Mouse (Mus musculus) kidney, adult 11 months (tissue): ENCODE data around the gene Wdr63.

ENCODE experiments used
- DNase-seq: peaks from one replicate; pipeline ENCODE4 v3.0.0; 2022

Gene Wdr63

DNA sequence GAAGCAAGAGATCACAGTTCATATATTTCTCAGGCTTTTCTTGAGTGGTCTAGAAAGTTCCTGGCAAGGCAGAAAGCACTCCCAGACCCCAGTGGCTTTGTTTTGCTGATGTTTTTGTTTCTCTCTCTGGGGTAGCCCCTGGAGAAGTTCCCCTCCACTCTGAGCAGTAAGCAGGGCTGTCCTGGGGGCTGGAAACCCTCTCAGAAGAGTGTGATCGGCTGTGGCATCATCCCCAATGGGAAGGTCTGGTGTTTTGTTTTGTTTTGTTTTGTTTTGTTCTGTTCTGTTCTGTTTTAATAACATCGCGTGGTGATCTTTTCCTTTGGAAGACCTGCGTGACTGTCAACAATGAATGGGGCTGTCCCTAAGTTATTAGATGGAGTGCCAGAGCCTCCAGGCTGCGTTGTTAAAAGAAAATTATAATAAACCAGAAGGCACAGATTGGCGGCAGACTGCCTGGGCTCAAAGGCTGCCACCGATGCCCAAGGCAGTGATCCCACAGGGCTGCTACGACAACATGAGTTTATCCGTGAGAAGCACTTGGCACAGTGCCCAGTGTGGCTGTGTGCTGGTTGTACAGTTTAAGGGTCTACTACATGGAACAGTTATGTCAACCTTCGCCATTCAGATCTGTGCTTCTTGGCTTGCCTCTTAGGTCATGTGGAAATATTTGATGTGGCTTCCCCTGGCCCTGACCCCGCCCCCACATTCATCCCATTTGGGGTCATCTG, 56.5 kb downstream of the Wdr63 start:
- peak; percentile 15 for DNase-seq

- peak; percentile 35 for DNase-seq
Observed at GRCm38 (mm10) chr3:146049951-146050350, 58.0 kb downstream of the Wdr63 start.

- DNase-seq, result peak; percentile 48
Observed at GRCm38 (mm10) chr3:146047704-146048207, 60.2 kb downstream of the Wdr63 start.

DNA sequence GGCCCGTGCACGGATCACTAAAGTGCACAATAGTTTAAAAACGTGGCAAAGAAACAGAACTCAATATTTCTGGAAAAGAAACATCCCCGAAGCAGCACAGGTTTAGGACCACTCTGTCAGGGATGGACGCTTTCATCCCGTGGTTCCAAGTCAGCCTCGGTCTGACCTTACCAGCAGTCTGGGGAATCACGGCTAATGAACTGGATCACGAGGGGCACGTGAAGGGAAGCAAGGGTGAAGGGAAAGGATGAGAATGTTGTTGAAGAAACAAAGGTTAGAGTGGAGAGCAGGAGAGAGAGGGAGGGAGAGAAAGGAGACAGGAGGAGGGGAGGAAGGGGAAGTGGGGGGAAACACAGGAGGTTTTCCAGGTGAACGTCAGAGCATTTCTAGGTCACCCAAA, 61.9 kb downstream of the Wdr63 start:
- DNase-seq, result no peak

DNA sequence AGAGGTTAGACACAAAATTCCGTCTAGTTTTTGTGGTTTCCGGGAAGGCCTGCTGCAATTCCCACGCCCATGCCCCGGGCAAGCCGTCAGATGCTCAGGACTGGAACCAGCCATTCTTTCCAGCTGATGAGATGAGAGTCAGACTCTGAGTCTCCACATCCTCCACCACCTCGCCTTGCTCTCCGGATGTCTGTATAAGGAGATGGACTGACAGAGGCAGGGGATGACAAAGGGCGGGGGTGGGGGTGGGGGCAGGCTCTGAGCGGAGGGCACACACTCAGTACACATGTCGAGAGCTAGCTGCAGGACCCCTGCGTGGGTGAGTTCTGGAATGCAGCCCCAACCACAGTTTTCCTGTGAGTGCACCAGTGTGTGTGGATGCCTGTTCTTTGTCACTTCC, 63.0 kb downstream of the Wdr63 start:
- no peak for DNase-seq

- DNase-seq, result no peak
Observed at GRCm38 (mm10) chr3:146041382-146041781, 66.5 kb downstream of the Wdr63 start.

DNA sequence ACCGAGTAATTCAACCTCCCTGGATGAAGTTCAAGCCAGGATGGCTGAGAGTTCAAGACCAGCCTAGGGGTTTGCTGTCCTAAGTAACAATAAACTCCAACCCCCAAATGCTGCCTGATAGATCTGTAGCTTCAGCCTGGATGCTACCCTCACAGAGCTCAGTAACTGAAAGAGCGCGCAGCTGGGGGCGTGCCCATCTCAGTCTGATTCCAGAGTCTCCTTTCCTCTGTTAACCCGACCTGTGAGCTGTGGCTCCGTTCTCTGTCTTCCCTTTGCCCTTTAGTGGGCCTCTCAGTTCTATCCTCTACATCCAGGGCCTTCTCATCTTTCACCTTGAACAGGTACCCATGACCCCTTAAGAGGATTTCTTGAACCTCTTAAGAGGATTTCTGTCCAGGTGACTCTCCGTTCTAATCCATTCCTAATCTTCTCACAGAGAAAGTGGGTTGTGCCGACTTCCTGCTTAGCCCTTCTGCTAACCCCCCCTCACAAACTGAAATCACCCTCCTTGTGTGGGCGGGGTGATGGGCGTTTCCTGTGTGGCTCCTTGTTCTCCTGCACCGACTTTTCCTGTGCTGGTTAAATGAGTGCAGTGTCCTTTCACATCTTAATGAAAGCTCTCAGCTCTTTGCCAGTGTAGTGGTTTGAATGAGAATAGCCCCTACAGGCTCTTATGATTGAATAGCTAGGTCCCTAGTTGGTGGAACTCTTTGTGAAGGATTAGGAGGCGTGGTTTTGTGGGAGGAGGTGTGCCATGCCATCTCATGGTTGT, 68.6 kb downstream of the Wdr63 start:
- DNase-seq, result no peak

- peak; percentile 61 for DNase-seq
Observed at GRCm38 (mm10) chr3:146037906-146038305, 70.0 kb downstream of the Wdr63 start.

DNA sequence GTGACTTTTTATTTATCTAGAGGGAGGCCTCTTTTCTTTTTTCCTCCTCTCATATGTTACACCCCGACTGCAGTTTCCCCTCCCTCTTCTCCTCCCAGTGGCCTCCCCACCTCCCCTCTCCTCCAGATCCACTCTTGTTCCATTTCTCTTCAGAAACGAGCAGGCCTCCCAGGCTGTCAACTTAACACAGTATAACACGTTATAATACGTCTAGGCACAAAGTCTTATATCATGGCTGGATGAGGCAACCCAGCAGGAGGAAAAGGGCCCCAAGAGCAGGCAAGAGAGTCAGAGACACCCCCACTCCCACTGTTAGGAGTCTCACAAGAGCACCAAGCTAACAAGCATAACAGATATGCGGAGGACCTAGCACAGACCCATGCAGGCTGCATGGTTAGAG, 75.0 kb downstream of the Wdr63 start:
- no peak for DNase-seq

DNA sequence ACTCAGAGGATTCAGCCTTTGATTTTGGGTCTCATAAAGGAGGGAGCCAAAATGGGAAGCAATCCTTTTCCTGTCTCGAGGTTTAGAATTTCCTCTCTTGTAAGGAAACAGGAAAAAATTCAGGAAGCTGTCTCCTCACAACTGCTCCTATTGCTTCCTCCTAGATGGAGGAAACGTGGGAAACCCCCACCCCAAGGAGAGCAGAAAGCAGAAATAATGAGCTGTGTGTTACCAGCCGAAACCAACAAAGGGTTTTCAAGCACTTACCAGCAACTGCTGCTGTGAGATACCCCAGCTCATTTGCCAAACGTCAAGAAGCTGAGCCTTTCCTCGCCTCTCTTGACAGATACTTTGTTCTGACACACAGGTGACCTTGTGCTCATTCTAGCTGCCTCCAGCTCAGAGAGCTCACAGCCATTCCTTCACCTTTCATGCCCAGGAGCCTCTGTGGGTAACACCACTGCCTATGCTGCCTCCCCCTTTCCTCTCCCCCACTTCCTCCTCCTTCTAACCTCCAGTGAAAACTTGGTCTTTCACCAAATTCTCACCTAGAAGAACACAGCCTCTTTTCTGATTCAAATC, 77.6 kb downstream of the Wdr63 start:
- DNase-seq, result no peak

DNA sequence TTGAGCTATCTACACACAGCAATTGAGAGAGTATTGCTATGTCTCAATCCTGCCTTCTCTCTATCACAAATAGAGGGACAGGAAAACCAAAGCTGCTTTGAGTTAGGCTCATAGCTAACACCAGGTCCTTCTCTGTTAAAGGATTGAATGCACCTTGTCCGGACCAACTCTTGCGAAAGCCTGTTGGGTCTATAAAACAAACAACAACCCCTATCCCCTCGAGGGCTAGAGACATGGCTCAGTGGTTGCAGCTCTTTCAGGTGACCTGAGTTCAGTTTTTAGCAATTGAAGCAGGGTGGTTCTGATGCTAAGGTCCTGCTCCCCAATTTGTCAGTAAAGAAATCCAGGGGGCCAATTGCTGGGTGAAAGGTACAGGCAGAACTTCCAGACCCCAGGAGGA, 78.7 kb downstream of the Wdr63 start:
- DNase-seq, result no peak

DNA sequence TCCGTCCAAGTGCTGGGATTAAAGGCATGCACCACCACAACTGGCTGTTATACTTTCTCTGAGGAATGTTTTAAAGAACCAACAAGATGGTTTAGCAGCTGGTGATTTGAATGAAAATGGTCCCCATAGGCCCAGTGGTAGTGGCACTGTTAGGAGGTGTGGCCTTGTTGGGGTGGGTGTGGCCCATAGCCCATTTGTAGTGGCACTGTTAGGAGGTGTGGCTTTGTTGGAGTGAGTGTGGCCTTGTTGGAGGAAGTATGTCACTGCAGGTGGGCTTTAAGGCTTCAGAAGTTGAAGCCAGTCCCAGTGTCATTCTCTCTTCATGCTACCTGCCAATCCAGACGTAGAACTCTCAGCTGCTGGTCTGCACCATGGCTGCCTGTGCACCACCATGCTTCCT, 79.5 kb downstream of the Wdr63 start:
- no peak for DNase-seq

GRCm38 (mm10) chr3:146027116-146027515, 80.8 kb downstream of the Wdr63 start:
- DNase-seq, result no peak

DNA sequence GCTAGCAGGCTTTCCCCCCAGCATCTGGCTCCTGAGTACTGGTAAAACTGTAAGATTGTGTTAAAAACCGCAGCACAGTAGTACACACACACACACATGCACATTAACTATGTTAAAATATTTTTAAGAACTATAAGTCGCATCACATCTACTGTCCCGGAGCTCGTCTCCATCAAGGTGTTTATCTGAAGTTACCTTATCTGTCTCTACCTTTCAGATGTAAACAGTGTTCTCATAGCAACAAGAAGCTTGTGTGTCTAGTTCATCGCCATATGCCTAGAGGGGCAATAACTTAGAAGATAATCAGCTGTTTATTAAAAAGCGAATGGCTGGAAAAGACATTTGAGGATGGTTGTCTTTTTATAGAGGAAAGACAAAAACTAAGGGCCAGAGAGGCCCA, 82.4 kb downstream of the Wdr63 start:
- DNase-seq, result no peak

DNA sequence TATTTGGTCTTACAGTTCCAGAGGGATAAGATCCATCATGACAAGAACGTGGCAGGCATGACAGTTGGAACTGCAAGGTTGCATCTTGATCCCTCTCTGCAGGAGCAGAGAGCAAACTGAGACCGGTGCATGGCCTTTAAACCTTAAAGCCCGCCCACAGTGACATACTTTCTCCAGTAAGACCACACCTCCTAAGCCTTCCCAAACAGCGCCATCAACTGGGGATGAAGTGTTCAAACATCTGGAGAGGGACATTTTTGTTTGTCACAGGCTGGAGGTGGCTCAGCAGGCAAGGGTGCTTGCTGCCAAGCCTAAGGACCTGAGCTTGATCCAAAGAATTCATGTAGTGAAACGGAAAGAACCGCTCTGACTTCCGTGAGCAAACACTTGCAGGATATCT, 83.2 kb downstream of the Wdr63 start:
- DNase-seq, result no peak

DNA sequence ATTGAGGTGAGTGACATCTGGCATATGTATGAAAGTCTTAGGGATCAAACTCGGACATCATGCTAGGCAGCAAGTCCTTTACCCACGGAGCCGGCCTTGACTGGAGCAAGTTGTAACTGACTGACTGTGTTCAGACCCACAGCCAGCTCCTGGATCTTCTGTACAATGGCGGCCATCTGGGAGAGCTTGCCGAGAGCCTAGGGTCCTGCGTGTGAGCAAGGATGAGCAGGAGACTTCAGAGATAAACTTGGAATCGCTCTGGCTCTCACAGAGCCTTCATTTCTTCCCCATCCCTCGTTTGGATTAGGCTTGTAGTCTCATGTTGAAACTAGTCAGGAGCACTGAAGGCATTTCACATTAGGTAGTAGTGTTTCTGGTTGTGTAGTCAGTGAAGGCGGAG, 85.7 kb downstream of the Wdr63 start:
- no peak for DNase-seq

DNA sequence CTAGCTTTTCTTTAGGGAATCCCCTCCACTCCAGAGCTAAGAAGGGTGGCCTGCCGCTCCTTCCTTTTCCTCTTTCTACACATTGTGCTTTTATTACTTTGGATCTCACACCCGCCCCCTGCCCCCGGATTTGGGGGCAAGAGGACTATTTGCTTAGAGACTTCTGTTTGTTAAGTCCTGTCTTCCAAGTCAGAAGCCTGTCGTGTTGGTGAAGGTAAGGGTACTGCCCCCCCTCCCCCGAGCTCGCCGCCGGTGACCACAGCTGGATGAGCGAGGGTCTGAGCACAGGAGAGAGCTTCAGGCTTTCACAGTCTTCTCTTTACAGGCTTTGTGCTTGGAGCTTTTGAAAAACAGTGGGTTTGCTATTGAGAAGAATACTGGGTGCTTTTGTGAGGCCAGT, 90.4 kb downstream of the Wdr63 start:
- DNase-seq, result no peak

DNA sequence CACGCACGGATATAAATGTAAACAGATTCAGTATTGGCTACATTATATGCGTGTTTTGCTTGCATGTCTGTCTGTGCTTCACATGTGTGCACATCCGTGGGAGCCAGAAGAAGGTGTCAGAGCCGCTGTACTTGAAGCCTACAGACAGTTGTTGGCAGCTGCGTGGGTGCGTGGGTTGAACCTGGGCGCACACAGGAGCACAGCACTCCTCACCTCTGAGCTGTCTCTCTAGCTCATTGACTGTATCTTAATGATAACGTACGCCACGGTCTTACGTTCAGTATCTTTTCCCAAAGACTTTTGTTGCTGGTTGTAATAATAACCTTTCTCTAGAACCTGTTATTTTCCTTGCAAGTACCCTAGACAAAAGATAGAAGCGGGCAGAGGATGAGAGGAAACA, 91.0 kb downstream of the Wdr63 start:
- no peak for DNase-seq

DNA sequence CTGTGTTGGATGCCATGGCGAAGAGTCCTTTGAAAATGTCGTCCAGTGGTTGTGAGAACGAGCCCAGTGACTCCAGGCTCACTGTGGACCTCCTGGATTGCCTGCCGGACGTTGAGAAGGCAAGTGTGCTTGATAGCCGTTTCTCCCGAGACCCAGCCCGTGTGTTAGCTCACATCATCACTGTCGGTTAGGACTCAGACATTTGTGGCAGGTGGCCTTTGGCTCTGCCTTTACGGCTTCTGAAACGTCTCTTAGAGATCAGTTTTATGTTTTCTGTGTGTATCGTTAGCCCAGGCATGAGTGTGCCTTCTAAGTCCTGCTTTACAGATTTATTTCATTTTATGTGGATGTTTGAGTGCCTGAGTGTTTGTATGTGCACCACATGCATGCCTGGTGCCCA, 93.6 kb downstream of the Wdr63 start:
- no peak for DNase-seq

GRCm38 (mm10) chr3:146013490-146013889, 94.4 kb downstream of the Wdr63 start:
- DNase-seq, result no peak

DNA sequence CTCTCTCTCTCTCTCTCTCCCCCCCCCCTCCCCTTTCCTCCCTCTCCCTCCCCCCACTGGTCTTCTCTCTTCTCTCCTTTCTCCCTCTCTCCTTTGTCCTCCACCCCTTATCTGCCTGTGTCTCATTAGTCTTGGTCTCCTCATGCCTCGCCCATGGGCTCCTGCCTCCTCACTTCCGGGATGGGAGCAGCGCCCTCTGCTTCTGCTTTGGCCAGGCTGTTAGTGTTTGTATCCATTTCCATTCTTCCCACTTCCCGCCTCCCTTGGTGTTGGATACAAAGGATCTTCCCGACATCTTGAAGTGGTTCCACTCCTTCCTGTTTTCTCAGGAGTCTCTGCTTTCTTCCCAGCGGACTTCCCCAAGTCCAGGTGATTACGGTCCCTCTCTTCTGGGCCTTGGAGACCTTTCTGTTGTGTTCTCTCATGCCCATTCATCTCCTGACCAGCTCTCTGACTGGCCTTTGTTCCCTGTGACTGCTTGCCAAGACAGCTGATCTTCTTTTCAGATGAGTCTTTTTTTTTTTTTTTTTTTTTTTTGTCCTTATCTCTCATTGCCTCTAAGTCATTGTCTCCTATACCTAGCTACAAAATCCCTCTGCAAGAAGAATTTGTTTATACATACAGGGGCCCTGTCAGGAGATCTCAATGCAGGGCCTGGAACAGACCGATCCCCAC, 96.2 kb downstream of the Wdr63 start:
- peak; percentile 51 for DNase-seq

GRCm38 (mm10) chr3:146010751-146011150, 97.2 kb downstream of the Wdr63 start:
- DNase-seq, result peak; percentile 42

- no peak for DNase-seq
Observed at GRCm38 (mm10) chr3:146009859-146010645, 97.9 kb downstream of the Wdr63 start.
